Mouse (Mus musculus) common myeloid progenitor, adult 5-6 weeks (primary cell): ENCODE measurements around the gene Dab1. TPM values are rescaled to one million over a fixed set of nuclear protein-coding genes. Genes with fewer than 3 reads are reported as not detected.

Source experiments
- ATAC-seq: replicated peaks from 2 replicates; pipeline ENCODE4 v1.8.0; 2016; ENCODE audit warnings: low read depth, mild to moderate bottlenecking, moderate TSS enrichment, inconsistent platforms; ENCODE audit not compliant: poor library complexity, severe bottlenecking
- total RNA-seq: library from RNA; stranded (forward); fragments of 200-1000, 187-1606 nt; gene quantifications from 2 replicates; pipeline ENCODE4 v1.2.3, GENCODE M21; 2017

Dab1 gene
- total RNA-seq, 1 experiment from 2014 or later: not detected

DNA sequence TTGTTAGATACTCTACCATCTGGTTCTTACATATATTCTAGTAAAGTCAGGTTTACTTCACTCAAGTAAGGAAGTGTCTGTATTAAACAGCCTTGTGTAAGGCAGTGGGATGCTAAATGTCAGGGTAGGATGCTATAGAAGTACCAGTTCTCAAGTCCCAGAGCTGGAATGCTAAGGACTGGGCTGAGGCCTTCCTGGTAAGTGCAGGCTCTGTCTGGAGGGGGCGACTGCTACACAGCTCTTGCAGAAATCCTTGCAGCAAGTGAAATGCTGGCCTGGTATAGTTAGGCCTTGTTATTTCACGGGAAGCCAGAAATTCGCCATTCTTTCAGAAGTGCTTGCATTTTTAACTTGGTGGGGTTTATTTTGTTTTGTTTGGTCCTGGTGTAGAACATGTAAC is 72.6 kb downstream of the Dab1 start:
- no peak for ATAC-seq

- no peak for ATAC-seq
These were observed 80.6 kb downstream of the Dab1 start for GRCm38 (mm10) chr4:103699755-103700154.

DNA sequence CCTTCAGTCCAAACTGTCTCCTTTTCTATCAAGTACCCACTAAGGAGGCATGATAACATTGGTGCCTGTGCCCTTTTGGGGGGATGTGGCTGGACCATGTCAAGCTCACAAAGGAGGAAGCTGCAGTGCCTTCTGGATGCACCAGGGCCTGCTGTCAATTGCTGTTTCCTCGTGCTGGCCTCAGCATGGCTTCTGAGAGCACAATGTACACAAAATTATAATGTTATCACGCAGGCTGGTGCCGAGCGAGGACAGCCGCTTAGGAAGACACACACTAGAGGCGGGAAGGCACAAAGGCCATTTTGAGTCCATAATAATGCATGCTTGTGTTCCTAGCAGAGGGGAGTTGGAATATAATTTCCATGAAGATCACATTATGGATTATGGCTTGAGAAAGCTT is 81.2 kb downstream of the Dab1 start:
- no peak for ATAC-seq

DNA sequence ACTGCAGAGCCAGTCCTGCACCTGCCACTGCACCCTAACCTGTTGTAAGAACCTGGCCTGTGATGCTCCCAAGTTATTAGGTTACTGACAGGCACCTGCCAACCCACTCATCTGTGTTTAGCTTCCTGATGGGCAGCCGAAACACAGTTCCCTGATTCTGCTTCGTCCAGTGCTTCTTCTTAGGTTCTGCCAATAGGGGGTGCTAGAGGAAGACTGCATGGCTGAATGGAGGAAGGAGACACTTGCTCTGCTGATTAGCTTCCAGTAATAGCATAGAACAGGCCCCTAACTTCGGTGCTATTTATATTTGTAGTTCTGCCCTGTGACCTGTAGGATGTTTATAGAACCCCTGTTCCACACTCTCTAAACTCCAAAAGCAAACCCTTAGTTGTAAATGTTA is 83.0 kb downstream of the Dab1 start:
- peak; percentile 74 for ATAC-seq

DNA sequence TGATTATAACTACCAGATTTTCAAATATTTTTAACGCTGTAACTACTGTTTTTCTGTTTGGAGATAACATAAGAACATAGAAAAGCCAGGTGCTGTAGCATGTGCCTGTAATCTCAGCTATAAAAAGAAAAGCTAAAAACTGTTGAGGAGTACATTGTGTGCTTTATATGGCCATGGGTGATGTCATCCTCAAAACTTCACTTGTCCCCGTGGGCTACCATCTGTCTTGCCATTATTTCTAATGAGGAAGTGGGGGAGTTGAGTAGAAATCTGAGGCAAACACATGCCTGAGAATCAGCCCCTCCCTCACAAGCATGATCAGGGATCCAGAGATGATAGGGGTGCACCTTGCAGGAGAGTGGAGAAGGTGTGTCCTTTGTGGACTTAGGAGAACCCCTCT is 85.3 kb downstream of the Dab1 start:
- no peak for ATAC-seq

DNA sequence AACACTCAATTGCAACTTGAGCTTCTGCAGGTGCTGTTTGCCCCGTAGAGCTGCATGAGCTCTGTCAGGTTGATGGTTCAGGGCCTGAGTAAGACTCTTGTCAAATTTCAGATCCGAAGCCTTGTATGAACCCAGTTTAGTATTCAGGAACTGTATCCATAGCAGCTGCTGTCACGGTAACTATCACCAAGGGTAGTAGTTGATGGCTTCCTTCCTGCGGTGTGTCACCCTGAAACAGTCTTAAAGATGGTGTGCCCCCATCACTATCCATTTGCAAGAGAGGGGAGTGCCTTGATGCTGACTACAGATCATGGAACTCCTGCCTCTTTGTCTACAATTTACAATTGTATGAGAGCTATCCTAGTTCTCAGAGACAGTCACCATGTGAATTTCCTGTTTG is 87.3 kb downstream of the Dab1 start:
- ATAC-seq: peak; percentile 50

DNA sequence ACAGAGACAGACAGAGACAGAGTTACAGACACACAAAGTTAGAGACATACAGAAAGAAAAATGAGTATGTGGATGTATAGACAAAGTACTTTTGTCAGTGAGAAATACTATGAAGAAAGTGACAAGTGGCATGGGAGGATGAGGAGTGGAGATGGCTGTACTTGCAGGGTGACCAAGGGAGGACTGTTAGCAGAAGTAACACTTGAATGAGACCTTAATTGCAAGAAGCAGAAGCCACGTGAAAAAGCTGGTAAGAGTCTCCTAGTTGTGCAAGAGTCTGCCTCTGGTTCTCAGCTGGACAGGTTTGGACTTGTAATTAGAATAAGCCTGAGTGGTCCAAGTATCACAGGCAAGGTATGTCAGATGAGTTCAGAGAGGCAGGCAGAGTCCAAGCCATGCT is 88.0 kb downstream of the Dab1 start:
- ATAC-seq: peak; percentile 42; the same call in 1 of the 2 replicates

DNA sequence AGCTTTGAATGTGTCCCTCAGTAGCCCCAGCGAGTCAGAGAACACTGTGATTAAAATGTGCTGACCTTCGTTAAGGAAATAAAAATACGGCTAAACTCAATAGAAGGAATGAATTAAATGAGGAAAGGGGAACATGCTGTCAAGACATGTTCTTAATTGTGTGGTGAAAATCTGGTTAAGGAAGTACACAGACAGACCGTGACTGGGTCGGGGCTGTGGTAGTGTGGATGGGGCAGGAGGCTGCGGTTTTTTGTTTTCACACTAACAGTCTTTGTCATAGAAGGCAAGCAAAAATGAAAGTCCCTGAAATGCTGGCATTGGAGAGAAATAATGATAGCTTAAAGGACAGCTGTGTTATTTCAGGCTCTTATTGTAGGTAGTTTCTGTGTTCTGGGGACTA is 92.2 kb downstream of the Dab1 start:
- peak; percentile 76 for ATAC-seq

- peak; percentile 43; the same call in 1 of the 2 replicates for ATAC-seq
These were observed 94.8 kb downstream of the Dab1 start for GRCm38 (mm10) chr4:103713921-103714320.

- ATAC-seq: peak; percentile 26; the same call in 1 of the 2 replicates
These were observed 95.8 kb downstream of the Dab1 start for GRCm38 (mm10) chr4:103714991-103715390.

DNA sequence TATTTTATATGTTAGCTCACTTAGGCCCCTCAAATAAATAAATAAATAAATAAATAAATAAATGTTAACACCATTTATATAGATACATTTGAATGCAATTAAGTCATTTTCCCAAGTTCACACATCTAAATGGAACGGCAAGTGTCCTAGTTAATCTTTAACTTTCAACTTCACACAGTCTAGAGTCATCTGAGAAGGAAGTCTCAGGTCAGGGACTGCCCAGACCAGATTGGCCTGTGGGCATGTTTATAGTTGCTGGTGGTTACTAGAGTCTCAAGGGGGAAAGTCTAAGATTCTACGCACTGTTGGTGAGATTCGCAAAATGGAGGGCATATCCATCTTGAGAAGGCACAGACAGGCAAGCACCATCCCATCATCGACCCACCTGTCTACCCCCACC is 96.4 kb downstream of the Dab1 start:
- ATAC-seq: no peak

- peak; percentile 76 for ATAC-seq
These were observed 103.6 kb downstream of the Dab1 start for GRCm38 (mm10) chr4:103722738-103723137.

DNA sequence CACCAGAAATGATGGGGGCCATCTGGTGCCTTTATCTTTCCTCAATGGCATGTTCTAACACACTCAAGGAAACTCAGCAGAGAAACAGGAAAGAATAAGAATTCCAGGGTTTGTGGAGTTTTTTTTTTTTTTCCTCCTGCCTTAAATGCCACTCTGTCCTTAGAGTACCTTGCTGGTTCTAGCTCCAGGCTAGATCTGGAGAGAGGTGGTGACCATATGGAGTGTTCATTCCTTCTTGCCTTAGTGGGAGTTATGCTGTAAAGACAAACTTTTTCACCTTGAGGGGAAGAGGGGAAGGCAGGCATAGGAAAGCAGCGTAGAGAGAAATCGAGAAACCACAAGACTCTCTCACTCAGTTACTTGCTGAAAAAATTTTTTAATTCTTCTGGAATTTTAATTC is 107.3 kb downstream of the Dab1 start:
- ATAC-seq: no peak

DNA sequence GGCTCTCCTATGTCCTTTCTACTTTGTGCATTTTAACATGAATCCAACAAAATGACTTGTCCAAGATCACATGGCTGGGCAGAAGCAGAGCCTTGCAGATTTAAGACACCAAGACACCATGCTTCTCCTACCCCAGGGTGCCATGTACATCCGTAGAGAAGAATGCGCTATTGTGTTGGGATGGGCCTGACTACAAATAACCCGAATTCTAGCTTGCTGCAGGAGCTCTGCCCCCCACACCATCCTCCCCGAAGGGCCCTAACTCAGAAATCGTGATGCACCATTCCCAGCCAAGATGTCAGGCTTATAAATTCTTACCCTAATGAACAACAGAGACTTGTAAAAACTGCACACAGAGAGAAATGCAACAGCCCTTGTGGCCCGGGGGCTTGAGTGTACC is 118.0 kb downstream of the Dab1 start:
- no peak for ATAC-seq

- no peak for ATAC-seq
These were observed 132.2 kb downstream of the Dab1 start for GRCm38 (mm10) chr4:103751249-103751855.

DNA sequence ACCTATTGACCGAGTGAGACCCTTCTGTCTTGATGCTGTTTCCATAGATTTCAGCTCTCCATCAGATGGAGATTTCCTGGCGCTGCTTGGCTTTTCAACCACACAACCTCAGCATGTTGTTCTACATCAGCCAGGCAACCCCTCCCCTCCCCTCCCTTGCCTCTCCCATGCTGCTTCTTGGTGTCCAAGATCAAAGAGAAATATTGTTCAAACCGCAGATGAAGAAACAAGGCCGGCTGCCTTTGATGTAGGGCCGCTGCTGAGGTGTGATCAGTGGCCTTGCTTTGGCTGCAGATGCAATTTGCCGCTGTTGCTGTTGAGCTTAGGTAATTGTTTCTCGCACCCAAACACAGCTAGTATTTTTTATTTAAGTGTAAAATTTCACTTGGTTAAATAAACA is 135.4 kb downstream of the Dab1 start:
- ATAC-seq: no peak

GRCm38 (mm10) chr4:103757241-103757640 is 138.1 kb downstream of the Dab1 start:
- ATAC-seq: no peak

GRCm38 (mm10) chr4:103762416-103762815 is 143.3 kb downstream of the Dab1 start:
- no peak for ATAC-seq

- no peak for ATAC-seq
These were observed 156.6 kb downstream of the Dab1 start for GRCm38 (mm10) chr4:103775712-103776111.

GRCm38 (mm10) chr4:103781398-103781797 is 162.2 kb downstream of the Dab1 start:
- ATAC-seq: no peak

DNA sequence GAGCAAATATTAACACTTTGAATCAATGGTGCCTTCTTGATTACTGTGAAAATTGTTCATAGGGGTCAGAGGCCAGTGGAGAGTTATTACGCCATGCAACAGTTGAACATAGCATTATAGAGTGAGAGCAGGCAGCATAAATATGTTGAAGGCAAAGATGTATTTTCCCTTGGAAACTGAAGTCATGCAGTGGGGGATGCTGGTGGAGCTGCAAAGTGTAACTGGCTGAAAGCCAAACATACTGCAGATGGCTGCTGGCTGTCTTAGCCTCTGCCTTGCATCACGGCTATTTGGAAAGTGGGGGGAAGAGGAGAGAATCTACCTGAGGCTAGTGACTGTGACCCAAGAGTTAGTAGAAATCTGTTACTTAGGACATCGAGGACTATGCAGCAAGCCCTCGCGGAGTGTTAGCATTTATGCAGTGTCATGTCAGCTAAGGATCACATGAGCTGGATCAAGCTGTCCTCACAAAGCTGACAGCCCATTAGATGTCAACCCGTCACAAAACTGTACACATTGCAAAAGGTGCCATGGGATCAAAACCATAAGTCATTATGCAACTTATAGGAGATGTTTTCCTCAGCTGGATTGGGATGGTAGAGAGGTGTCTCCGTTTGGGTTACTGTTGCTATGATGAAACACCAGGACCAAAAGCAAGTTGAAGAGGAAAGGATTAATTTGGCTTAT is 164.5 kb downstream of the Dab1 start:
- ATAC-seq: no peak
